Mouse (Mus musculus) stomach, embryonic 14.5 days (tissue): Measurements from ENCODE around the gene T. TPM values are rescaled to one million over a fixed set of nuclear protein-coding genes. Genes with fewer than 3 reads are reported as not detected.

Experiments used
- ATAC-seq: fragments of 200-750 bp; cut with Nextera tagmentation; 2 replicates; pipeline ENCODE4 v1.8.0; 2017; ENCODE audit warnings: low read depth, moderate TSS enrichment; ENCODE audit not compliant: insufficient number of reproducible peaks, insufficient read depth, low FRiP score
- H3K27ac ChIP-seq: fragments of 300-500 bp; sonication (generic); 2 replicates; pipeline ENCODE4 v1.5.1; 2014; ENCODE audit warnings: mild to moderate bottlenecking, low read length, moderate library complexity, mixed read lengths
- H3K27me3 ChIP-seq: fragments of 300-500 bp; sonication (generic); 2 replicates; pipeline ENCODE4 v1.6.1; 2014; ENCODE audit warnings: low read length, control low read depth, mixed read lengths; ENCODE audit not compliant: control insufficient read depth, insufficient read depth
- H3K36me3 ChIP-seq: fragments of 300-500 bp; sonication (generic); 2 replicates; pipeline ENCODE4 v1.6.1; 2014; ENCODE audit warnings: mild to moderate bottlenecking, control low read depth, low read length, moderate library complexity, mixed read lengths; ENCODE audit not compliant: control insufficient read depth, insufficient read depth
- H3K4me1 ChIP-seq: fragments of 300-500 bp; sonication (generic); 2 replicates; pipeline ENCODE4 v1.6.1; 2014; ENCODE audit warnings: low read length, control low read depth, mixed read lengths; ENCODE audit not compliant: control insufficient read depth, insufficient read depth
- H3K4me2 ChIP-seq: fragments of 300-500 bp; sonication (generic); replicated peaks from 2 replicates; pipeline ENCODE4 v1.6.1; 2014; ENCODE audit warnings: low read depth, low read length, control low read depth
- H3K4me3 ChIP-seq: fragments of 300-500 bp; sonication (generic); 2 replicates; pipeline ENCODE4 v1.5.1; 2014; ENCODE audit warnings: low read depth, low read length, control low read depth
- H3K9ac ChIP-seq: fragments of 300-500 bp; sonication (generic); replicated peaks from 2 replicates; pipeline ENCODE4 v1.6.1; 2014; ENCODE audit warnings: low read depth, mild to moderate bottlenecking, control low read depth, low read length, moderate library complexity, mixed read lengths
- H3K9me3 ChIP-seq: fragments of 300-500 bp; sonication (generic); 2 replicates; pipeline ENCODE4 v1.6.1; 2016; ENCODE audit warnings: low read depth, low read length, control low read depth; ENCODE audit not compliant: control insufficient read depth
- WGBS: fragments of 180-500 bp; shearing (Covaris S2); extraction: QIAGEN DNeasy Blood & Tissue Kit; methylation state at CpG from one replicate; pipeline ENCODE4 v1.1.7; 2014; 5-methylcytosine and 5-hydroxymethylcytosine counted together
- polyA plus RNA-seq: library from polyadenylated mRNA; unstranded; fragments of >200 nt; fragmentation: Nextera tagmentation; extraction: Ambion mirVana; gene quantifications from 2 replicates; pipeline ENCODE4 v1.2.1, GENCODE M21; 2014

Gene T
- 0.71 and 0.87 TPM in 2 replicates for polyA plus RNA-seq

GRCm38 (mm10) chr17:8433978-8434960 is at the start of gene T:
T (plus strand) TSS chr17:8434423.
- ATAC-seq = no peak; the same call in 1 of the 2 replicates
- Histone ChIP-seq H3K9ac (no peak within 1 kb of the TSS), H3K4me3 (peak within 1 kb of the TSS; percentile 19), H3K4me1 (0 out of 2 replicates have a peak, but pooled peaks cover 3% of the 10 kb centered on the region), H3K9me3 (no peaks in the 10 kb centered on the region), H3K4me2 (peak within 1 kb of the TSS; percentile 37), H3K27me3 (peaks cover 79% of the 10 kb centered on the region), H3K36me3 (no peaks in the 10 kb centered on the region), H3K27ac (no peak within 1 kb of the TSS)
- WGBS = 1% methylated on average over 64 of the region's 65 CpGs

- no peak overlapping the region for H3K27ac ChIP-seq
- no peak overlapping the region for H3K4me3 ChIP-seq
- no peak for ATAC-seq
- H3K9me3 ChIP-seq = no peaks in the 10 kb centered on the region
- peaks cover 26% of the 10 kb centered on the region for H3K27me3 ChIP-seq
- no peak overlapping the region for H3K4me2 ChIP-seq
- no peaks in the 10 kb centered on the region for H3K36me3 ChIP-seq
- WGBS = 89% methylated on average over 2 of the region's 2 CpGs
- no peak overlapping the region for H3K9ac ChIP-seq
- H3K4me1 ChIP-seq = no peaks in the 10 kb centered on the region
Measured at GRCm38 (mm10) chr17:8385441-8385840, 48.8 kb upstream of the T start.

- H3K4me1 ChIP-seq = no peaks in the 10 kb centered on the region
- H3K36me3 ChIP-seq = no peaks in the 10 kb centered on the region
- no peak overlapping the region for H3K4me2 ChIP-seq
- H3K9me3 ChIP-seq = no peaks in the 10 kb centered on the region
- under 1% methylated on average over 13 of the region's 13 CpGs for WGBS
- no peak overlapping the region for H3K27ac ChIP-seq
- peaks cover 27% of the 10 kb centered on the region for H3K27me3 ChIP-seq
- ATAC-seq = no peak
- H3K4me3 ChIP-seq = no peak overlapping the region
- no peak overlapping the region for H3K9ac ChIP-seq
Measured at GRCm38 (mm10) chr17:8388463-8388862, 45.8 kb upstream of the T start.

GRCm38 (mm10) chr17:8388990-8389789 is 45.0 kb upstream of the T start:
- Histone ChIP-seq H3K9ac (no peak overlapping the region), H3K4me2 (no peak overlapping the region; the same call in 1 of the 2 replicates), H3K4me1 (no peaks in the 10 kb centered on the region), H3K27ac (no peak overlapping the region), H3K27me3 (peaks cover 27% of the 10 kb centered on the region), H3K4me3 (no peak overlapping the region; the same call in 1 of the 2 replicates), H3K9me3 (no peaks in the 10 kb centered on the region), H3K36me3 (no peaks in the 10 kb centered on the region)
- no peak for ATAC-seq
- 2% methylated on average over 28 of the region's 28 CpGs for WGBS

- Histone ChIP-seq H3K9me3 (no peaks in the 10 kb centered on the region), H3K4me1 (no peaks in the 10 kb centered on the region), H3K4me3 (no peak overlapping the region), H3K36me3 (no peaks in the 10 kb centered on the region), H3K4me2 (no peak overlapping the region), H3K9ac (no peak overlapping the region), H3K27ac (no peak overlapping the region), H3K27me3 (peaks cover 27% of the 10 kb centered on the region)
- 4% methylated on average over 10 of the region's 10 CpGs for WGBS
- no peak for ATAC-seq
Measured at GRCm38 (mm10) chr17:8389790-8390095, 44.5 kb upstream of the T start.

GRCm38 (mm10) chr17:8390487-8390886 is 43.7 kb upstream of the T start:
- Histone ChIP-seq H3K27me3 (peaks cover 27% of the 10 kb centered on the region), H3K4me3 (no peak overlapping the region), H3K4me2 (no peak overlapping the region), H3K9me3 (no peaks in the 10 kb centered on the region), H3K36me3 (no peaks in the 10 kb centered on the region), H3K27ac (no peak overlapping the region), H3K4me1 (no peaks in the 10 kb centered on the region), H3K9ac (no peak overlapping the region)
- no peak for ATAC-seq
- WGBS = 70% methylated on average over 4 of the region's 4 CpGs

GRCm38 (mm10) chr17:8396371-8396770 is 37.9 kb upstream of the T start:
- H3K4me2 ChIP-seq = no peak overlapping the region
- no peak overlapping the region for H3K9ac ChIP-seq
- H3K4me3 ChIP-seq = no peak overlapping the region
- H3K36me3 ChIP-seq = no peaks in the 10 kb centered on the region
- WGBS = 55% methylated on average over 4 of the region's 4 CpGs
- no peak overlapping the region for H3K27ac ChIP-seq
- no peaks in the 10 kb centered on the region for H3K9me3 ChIP-seq
- no peaks in the 10 kb centered on the region for H3K27me3 ChIP-seq
- H3K4me1 ChIP-seq = no peaks in the 10 kb centered on the region
- no peak for ATAC-seq

- H3K9me3 ChIP-seq = no peaks in the 10 kb centered on the region
- no peaks in the 10 kb centered on the region for H3K27me3 ChIP-seq
- H3K4me1 ChIP-seq = no peaks in the 10 kb centered on the region
- no peak overlapping the region for H3K4me3 ChIP-seq
- H3K9ac ChIP-seq = no peak overlapping the region
- WGBS = 54% methylated on average over 2 of the region's 2 CpGs
- no peak overlapping the region for H3K4me2 ChIP-seq
- no peaks in the 10 kb centered on the region for H3K36me3 ChIP-seq
- no peak for ATAC-seq
- H3K27ac ChIP-seq = no peak overlapping the region
Measured at GRCm38 (mm10) chr17:8397946-8398345, 36.3 kb upstream of the T start.
